Mouse (Mus musculus) liver, adult 2 months (tissue): Measurements from ENCODE around the gene Gabbr2.

Experiments used
- CTCF ChIP-seq: fragments of 200-500 bp; IDR thresholded peaks from 2 replicates; pipeline ENCODE4 v1.5.1; 2011; ENCODE audit warnings: low read depth, low read length, control low read depth
- POLR2A ChIP-seq: fragments of 200-500 bp; IDR thresholded peaks from 2 replicates; pipeline ENCODE4 v1.6.1; 2011; ENCODE audit warnings: low read length, control low read depth; ENCODE audit not compliant: insufficient read depth; ENCODE audit errors: extremely low read depth

DNA sequence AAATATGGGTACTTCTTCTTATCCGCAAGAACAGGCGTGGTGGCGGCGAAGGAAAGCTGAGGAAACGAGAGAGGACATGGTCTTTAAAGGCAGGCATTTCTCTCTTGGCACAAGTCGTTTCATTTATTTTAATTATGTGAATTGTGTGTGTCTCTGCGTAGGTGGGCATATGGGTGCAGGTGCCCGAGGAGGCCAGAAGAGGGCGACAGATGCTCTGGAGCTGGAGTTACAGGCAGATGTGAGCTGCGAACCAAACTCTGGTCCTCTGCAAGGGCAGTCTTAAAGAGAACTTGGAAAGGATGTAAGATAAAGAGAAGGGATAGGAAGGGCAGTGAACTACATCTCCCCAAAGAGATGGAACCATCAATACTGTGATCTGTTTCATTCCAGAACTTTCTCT, 145.3 kb downstream of the Gabbr2 start:
- TF ChIP-seq CTCF, result 0 out of 2 replicates have a peak, but pooled peaks have one; percentile 16
- TF ChIP-seq POLR2A, result no peak
